Mouse (Mus musculus): ENCODE measurements around the gene Camta1. TPM values are rescaled to one million over a fixed set of nuclear protein-coding genes. Genes with fewer than 3 reads are reported as not detected.

The Camta1 gene
- polyA plus RNA-seq, 1 experiment from 2014 or later, result 106 TPM

DNA sequence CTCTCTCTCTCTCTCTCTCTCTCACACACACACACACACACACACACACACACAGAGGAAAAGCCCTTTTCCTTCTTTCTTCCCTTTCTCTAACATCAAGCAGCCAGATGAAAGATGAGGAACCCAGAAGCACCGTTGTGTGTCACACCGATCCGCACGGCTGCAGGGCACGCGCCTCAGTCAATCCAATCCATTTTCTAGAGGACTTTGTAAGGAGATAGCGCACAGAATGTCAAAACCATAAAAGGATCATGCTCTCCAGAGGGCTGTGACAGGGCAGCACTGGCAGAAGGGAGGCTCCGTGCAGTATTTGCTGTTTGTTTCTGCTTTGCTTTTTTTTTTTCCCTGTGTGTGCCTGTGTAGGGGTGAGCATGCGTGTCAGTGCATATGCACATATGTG lies 258.1 kb downstream of the Camta1 start:
- no peak overlapping the region for H3K4me3 ChIP-seq (ENCODE audit: low read depth, low read length)
- ATAC-seq (ENCODE audit: insufficient number of reproducible peaks, low FRiP score, low TSS enrichment, low read depth), result no peak
- H3K9ac ChIP-seq (ENCODE audit: low read length), result no peak overlapping the region
- DNase-seq (ENCODE audit: low spot score), result no peak
- no peaks in the 10 kb centered on the region for H3K4me1 ChIP-seq (ENCODE audit: control insufficient read depth, insufficient read depth, low read length)
- no peaks in the 10 kb centered on the region for H3K36me3 ChIP-seq (ENCODE audit: control insufficient read depth, insufficient read depth, low read length)
- no peak overlapping the region for H3K4me2 ChIP-seq (ENCODE audit: low read depth, severe bottlenecking)
- no peak overlapping the region for H3K27ac ChIP-seq (replicated peaks; ENCODE audit: low read depth, low read length)
- no peaks in the 10 kb centered on the region for H3K27me3 ChIP-seq (ENCODE audit: control insufficient read depth, insufficient read depth, low read length)
- WGBS, result 84% methylated on average over 9 of the region's 9 CpGs
- H3K9me3 ChIP-seq (ENCODE audit: control insufficient read depth, low read length), result no peaks in the 10 kb centered on the region

DNA sequence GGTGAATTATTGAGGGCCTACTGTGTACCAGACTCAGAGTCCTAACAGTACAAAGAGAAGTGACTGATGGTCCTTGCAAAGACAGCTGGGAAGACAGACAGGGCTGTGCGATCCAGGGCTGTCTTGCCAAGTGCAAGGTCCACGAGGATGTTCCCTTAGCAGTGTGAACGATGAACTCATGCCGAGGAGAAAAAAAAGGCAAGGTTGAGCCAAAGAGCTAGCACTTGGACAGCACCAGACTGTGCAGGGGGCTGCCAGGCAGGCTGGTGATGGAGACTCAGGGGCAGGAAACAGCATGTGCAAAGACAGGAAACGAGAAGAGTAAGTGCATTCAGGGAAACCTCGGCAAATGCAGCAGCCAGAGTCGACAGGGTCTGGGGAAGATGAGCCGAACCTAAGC lies 266.6 kb downstream of the Camta1 start:
- Histone ChIP-seq H3K27me3 (ENCODE audit: control insufficient read depth, insufficient read depth, low read length) (no peaks in the 10 kb centered on the region), H3K4me3 (ENCODE audit: low read depth, low read length) (no peak overlapping the region), H3K9me3 (ENCODE audit: control insufficient read depth, low read length) (no peaks in the 10 kb centered on the region), H3K4me1 (ENCODE audit: control insufficient read depth, insufficient read depth, low read length) (no peaks in the 10 kb centered on the region), H3K27ac (replicated peaks; ENCODE audit: low read depth, low read length) (no peak overlapping the region), H3K36me3 (ENCODE audit: control insufficient read depth, insufficient read depth, low read length) (no peaks in the 10 kb centered on the region), H3K4me2 (ENCODE audit: low read depth, severe bottlenecking) (no peak overlapping the region), H3K9ac (ENCODE audit: low read length) (no peak overlapping the region)
- no peak for DNase-seq (ENCODE audit: low spot score)
- no peak for ATAC-seq (ENCODE audit: insufficient number of reproducible peaks, low FRiP score, low TSS enrichment, low read depth)
- 55% methylated on average over 8 of the region's 8 CpGs for WGBS

DNA sequence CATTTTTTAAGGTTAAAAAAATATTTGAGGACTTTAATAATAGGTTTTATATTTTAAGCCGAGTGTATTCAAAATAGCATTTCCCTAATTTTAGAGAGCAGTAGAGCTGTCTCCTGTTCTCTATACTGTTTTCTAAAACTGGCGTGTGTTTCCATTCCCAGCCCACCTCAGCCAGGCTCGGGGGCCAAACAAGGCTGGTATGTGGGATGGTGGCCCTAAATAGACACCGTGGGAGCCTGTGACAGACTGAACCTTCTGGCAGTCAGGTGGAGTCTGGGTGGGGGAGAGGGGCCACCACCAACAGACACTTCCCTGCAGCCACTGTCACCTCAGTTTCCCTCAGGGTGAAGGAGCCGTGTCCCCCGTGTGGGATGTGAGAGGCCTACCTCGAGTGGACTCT lies 268.6 kb downstream of the Camta1 start:
- 72% methylated on average over 7 of the region's 7 CpGs for WGBS
- Histone ChIP-seq H3K4me1 (ENCODE audit: control insufficient read depth, insufficient read depth, low read length) (no peaks in the 10 kb centered on the region), H3K4me2 (ENCODE audit: low read depth, severe bottlenecking) (no peak overlapping the region), H3K9ac (ENCODE audit: low read length) (no peak overlapping the region), H3K27ac (replicated peaks; ENCODE audit: low read depth, low read length) (no peak overlapping the region), H3K9me3 (ENCODE audit: control insufficient read depth, low read length) (no peaks in the 10 kb centered on the region), H3K36me3 (ENCODE audit: control insufficient read depth, insufficient read depth, low read length) (no peaks in the 10 kb centered on the region), H3K27me3 (ENCODE audit: control insufficient read depth, insufficient read depth, low read length) (no peaks in the 10 kb centered on the region), H3K4me3 (ENCODE audit: low read depth, low read length) (no peak overlapping the region)
- DNase-seq (ENCODE audit: low spot score) (no peak), ATAC-seq (ENCODE audit: insufficient number of reproducible peaks, low FRiP score, low TSS enrichment, low read depth) (no peak)

DNA sequence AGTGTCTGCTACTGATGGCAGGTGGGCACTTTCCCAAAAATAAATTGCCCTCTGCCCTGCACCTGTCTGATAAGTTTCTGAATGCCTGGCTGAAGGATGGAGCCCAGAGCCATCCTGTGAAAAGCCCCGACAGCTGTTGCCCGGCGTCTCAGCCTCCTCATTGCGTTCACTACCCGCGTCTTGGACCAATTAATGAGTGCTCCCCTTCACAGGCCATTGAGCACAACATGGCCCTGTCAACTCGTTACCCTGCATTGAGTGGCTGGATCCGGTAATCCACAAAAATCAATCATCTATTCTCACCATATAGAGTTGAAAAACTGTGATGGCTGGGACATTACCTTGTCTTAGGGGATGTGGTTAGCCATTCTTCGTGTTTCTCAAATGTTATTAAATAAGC lies 275.6 kb downstream of the Camta1 start:
- Histone ChIP-seq H3K27me3 (ENCODE audit: control insufficient read depth, insufficient read depth, low read length) (no peaks in the 10 kb centered on the region), H3K4me3 (ENCODE audit: low read depth, low read length) (no peak overlapping the region), H3K36me3 (ENCODE audit: control insufficient read depth, insufficient read depth, low read length) (no peaks in the 10 kb centered on the region), H3K9ac (ENCODE audit: low read length) (no peak overlapping the region), H3K27ac (replicated peaks; ENCODE audit: low read depth, low read length) (no peak overlapping the region), H3K4me2 (ENCODE audit: low read depth, severe bottlenecking) (no peak overlapping the region), H3K4me1 (ENCODE audit: control insufficient read depth, insufficient read depth, low read length) (no peaks in the 10 kb centered on the region), H3K9me3 (ENCODE audit: control insufficient read depth, low read length) (no peaks in the 10 kb centered on the region)
- DNase-seq (ENCODE audit: low spot score), result no peak
- 49% methylated on average over 9 of the region's 9 CpGs for WGBS
- ATAC-seq (ENCODE audit: insufficient number of reproducible peaks, low FRiP score, low TSS enrichment, low read depth), result no peak

DNA sequence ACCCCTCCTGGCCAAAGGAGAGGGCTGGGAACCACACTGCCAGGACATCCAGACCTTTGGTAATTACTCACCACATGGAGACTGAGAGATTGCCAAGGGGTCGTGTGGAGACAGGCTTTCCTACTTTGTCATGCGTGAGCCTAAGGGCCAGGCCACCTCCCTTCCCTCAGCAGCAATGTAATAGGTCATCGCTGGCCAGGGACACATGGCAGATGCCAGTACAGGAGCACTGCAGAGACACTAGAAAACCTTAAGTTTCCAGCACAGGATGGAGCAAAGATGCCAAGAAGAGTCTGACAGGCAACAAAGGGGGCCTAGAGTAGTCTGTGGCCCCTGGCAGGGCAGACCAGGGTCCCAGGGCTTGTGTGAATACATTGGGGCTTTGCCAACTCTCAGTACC lies 283.7 kb downstream of the Camta1 start:
- WGBS, result 64% methylated on average over 3 of the region's 3 CpGs
- Histone ChIP-seq H3K4me3 (ENCODE audit: low read depth, low read length) (no peak overlapping the region), H3K36me3 (ENCODE audit: control insufficient read depth, insufficient read depth, low read length) (no peaks in the 10 kb centered on the region), H3K9ac (ENCODE audit: low read length) (no peak overlapping the region), H3K4me2 (ENCODE audit: low read depth, severe bottlenecking) (no peak overlapping the region), H3K27me3 (ENCODE audit: control insufficient read depth, insufficient read depth, low read length) (no peaks in the 10 kb centered on the region), H3K27ac (replicated peaks; ENCODE audit: low read depth, low read length) (no peak overlapping the region), H3K4me1 (ENCODE audit: control insufficient read depth, insufficient read depth, low read length) (no peaks in the 10 kb centered on the region), H3K9me3 (ENCODE audit: control insufficient read depth, low read length) (no peaks in the 10 kb centered on the region)
- no peak for DNase-seq (ENCODE audit: low spot score)
- ATAC-seq (ENCODE audit: insufficient number of reproducible peaks, low FRiP score, low TSS enrichment, low read depth), result no peak

DNA sequence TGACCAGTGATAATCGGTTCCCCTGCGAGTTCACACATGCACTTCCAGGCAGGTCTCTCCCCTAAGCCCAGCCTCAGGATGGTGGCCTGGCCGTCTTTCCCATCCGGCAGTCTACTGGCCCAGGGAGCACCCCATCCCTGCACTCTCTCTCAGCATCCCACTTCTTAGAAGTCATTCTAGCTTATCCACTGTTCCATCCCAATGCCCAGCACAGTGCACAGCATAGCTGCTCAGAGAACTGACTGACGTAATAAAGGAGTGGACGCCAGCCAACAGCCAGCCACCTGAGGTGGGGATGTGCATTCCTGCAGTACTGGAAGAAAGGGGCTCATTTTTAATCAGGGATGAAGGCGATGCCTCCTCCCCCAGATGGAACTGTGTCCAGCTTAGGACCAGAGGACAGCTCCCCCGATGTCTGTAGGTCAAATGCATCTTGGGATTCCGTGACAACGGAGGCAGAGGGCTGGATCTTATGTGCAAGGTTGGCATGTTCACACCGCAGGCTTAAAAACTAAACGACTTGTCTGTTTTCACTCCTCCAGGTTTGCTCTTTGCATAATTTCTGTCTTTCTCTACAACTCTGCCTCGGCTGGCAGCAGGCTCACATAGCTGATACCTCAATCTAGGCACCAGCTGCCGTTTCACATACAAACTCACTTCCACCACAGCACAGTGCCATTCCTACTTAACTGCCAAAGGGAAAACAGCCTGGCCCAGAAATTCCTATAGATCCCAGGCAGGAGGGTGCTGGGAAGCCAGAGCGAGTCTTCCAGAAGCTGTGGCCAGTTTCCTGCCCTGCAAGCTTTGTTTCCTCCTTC lies 285.2 kb downstream of the Camta1 start:
- Histone ChIP-seq H3K4me1 (ENCODE audit: control insufficient read depth, insufficient read depth, low read length) (no peaks in the 10 kb centered on the region), H3K4me2 (ENCODE audit: low read depth, severe bottlenecking) (no peak overlapping the region), H3K27me3 (ENCODE audit: control insufficient read depth, insufficient read depth, low read length) (no peaks in the 10 kb centered on the region), H3K4me3 (ENCODE audit: low read depth, low read length) (no peak overlapping the region), H3K9ac (ENCODE audit: low read length) (no peak overlapping the region), H3K36me3 (ENCODE audit: control insufficient read depth, insufficient read depth, low read length) (no peaks in the 10 kb centered on the region), H3K27ac (replicated peaks; ENCODE audit: low read depth, low read length) (no peak overlapping the region), H3K9me3 (ENCODE audit: control insufficient read depth, low read length) (no peaks in the 10 kb centered on the region)
- DNase-seq (ENCODE audit: low spot score) (no peak), ATAC-seq (ENCODE audit: insufficient number of reproducible peaks, low FRiP score, low TSS enrichment, low read depth) (no peak)
- WGBS, result 78% methylated on average over 15 of the region's 15 CpGs

DNA sequence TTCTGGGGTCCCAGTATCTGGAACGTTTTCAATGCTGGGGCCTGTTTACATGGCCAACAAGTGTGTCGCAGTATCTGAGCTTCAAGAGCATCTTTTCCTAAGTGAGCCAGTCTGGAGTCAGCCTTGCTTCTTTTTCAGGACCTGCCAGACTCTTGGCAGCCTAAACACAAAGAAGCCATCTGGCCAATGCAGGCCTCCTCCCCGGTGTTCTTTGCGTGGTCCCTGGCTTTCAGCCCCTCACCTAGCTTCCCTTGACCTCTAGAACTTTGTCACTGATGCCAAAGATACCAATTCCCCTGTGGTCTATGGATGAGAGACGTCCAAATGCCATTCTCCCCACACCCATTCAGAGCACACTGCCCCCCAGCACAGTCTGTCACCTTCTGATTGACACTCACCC lies 289.0 kb downstream of the Camta1 start:
- H3K27ac ChIP-seq (replicated peaks; ENCODE audit: low read depth, low read length), result no peak overlapping the region
- no peak overlapping the region for H3K9ac ChIP-seq (ENCODE audit: low read length)
- WGBS, result 74% methylated on average over 5 of the region's 5 CpGs
- no peak for DNase-seq (ENCODE audit: low spot score)
- H3K4me3 ChIP-seq (ENCODE audit: low read depth, low read length), result no peak overlapping the region
- H3K4me1 ChIP-seq (ENCODE audit: control insufficient read depth, insufficient read depth, low read length), result no peaks in the 10 kb centered on the region
- ATAC-seq (ENCODE audit: insufficient number of reproducible peaks, low FRiP score, low TSS enrichment, low read depth), result no peak
- H3K36me3 ChIP-seq (ENCODE audit: control insufficient read depth, insufficient read depth, low read length), result no peaks in the 10 kb centered on the region
- H3K27me3 ChIP-seq (ENCODE audit: control insufficient read depth, insufficient read depth, low read length), result no peaks in the 10 kb centered on the region
- no peaks in the 10 kb centered on the region for H3K9me3 ChIP-seq (ENCODE audit: control insufficient read depth, low read length)
- no peak overlapping the region for H3K4me2 ChIP-seq (ENCODE audit: low read depth, severe bottlenecking)

DNA sequence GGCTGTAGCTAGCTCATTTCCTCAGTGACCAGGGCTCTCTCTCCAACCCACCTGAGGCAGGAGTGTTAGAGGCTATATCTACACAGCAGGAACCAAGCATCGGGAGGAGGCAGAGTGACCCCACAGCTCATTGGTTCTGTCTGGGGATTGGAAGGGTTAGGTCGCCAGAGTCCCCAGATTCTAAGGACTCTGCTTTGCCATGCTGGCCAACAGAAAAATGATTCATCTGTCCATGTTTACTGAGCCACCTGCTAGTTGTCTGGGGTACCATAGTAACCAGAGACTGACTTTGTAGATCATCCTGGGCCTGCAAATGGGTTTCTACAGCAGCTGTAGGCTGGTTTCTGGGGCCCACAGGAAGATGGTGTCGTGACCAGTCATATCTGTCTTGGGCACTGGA lies 292.1 kb downstream of the Camta1 start:
- H3K27ac ChIP-seq (replicated peaks; ENCODE audit: low read depth, low read length), result no peak overlapping the region
- ATAC-seq (ENCODE audit: insufficient number of reproducible peaks, low FRiP score, low TSS enrichment, low read depth) (no peak), DNase-seq (ENCODE audit: low spot score) (no peak)
- no peaks in the 10 kb centered on the region for H3K4me1 ChIP-seq (ENCODE audit: control insufficient read depth, insufficient read depth, low read length)
- H3K27me3 ChIP-seq (ENCODE audit: control insufficient read depth, insufficient read depth, low read length), result no peaks in the 10 kb centered on the region
- H3K4me3 ChIP-seq (ENCODE audit: low read depth, low read length), result no peak overlapping the region
- no peak overlapping the region for H3K4me2 ChIP-seq (ENCODE audit: low read depth, severe bottlenecking)
- H3K36me3 ChIP-seq (ENCODE audit: control insufficient read depth, insufficient read depth, low read length), result no peaks in the 10 kb centered on the region
- WGBS, result 63% methylated on average over 3 of the region's 3 CpGs
- H3K9me3 ChIP-seq (ENCODE audit: control insufficient read depth, low read length), result no peaks in the 10 kb centered on the region
- H3K9ac ChIP-seq (ENCODE audit: low read length), result no peak overlapping the region

DNA sequence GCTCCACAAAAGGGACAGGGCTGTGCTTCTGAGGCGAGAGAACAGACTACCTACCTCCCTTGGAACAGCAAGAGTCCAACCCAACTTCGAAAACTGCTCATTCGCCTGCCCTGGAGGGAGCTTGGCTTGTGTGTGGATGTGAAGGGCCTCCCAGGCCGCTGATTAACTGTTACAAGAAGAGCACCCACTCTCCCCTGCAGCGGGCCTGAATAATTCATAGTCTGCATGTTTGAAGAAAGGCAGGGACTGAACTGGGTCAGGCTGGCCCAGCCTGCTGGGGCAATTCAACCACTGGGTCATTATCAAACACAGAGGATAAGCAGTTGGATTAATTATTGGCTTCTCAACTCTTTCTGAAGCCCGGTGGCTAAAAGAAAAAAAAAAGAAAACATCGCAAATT lies 292.8 kb downstream of the Camta1 start:
- 66% methylated on average over 7 of the region's 7 CpGs for WGBS
- Histone ChIP-seq H3K9me3 (ENCODE audit: control insufficient read depth, low read length) (no peaks in the 10 kb centered on the region), H3K9ac (ENCODE audit: low read length) (no peak overlapping the region), H3K4me3 (ENCODE audit: low read depth, low read length) (no peak overlapping the region), H3K36me3 (ENCODE audit: control insufficient read depth, insufficient read depth, low read length) (no peaks in the 10 kb centered on the region), H3K27ac (replicated peaks; ENCODE audit: low read depth, low read length) (no peak overlapping the region), H3K4me1 (ENCODE audit: control insufficient read depth, insufficient read depth, low read length) (no peaks in the 10 kb centered on the region), H3K27me3 (ENCODE audit: control insufficient read depth, insufficient read depth, low read length) (no peaks in the 10 kb centered on the region), H3K4me2 (ENCODE audit: low read depth, severe bottlenecking) (no peak overlapping the region)
- DNase-seq (ENCODE audit: low spot score) (no peak), ATAC-seq (ENCODE audit: insufficient number of reproducible peaks, low FRiP score, low TSS enrichment, low read depth) (no peak)

All from limb, embryonic 11.5 days (tissue).